Mouse (Mus musculus) retina, adult 2 months (tissue): ENCODE measurements around the gene Sh3pxd2a.

ENCODE experiments used
- DNase-seq: peaks from one replicate; pipeline ENCODE4 v3.0.0-alpha.2; 2012; ENCODE audit warnings: low read depth, low spot score

Sh3pxd2a gene

GRCm38 (mm10) chr19:47439726-47440434 lies 24.3 kb downstream of the Sh3pxd2a start:
- DNase-seq = no peak

GRCm38 (mm10) chr19:47438445-47438844 lies 25.8 kb downstream of the Sh3pxd2a start:
- no peak for DNase-seq

- DNase-seq = no peak
Observed at GRCm38 (mm10) chr19:47437040-47437439, 27.2 kb downstream of the Sh3pxd2a start.

GRCm38 (mm10) chr19:47436236-47436635 lies 28.0 kb downstream of the Sh3pxd2a start:
- no peak for DNase-seq

- DNase-seq = no peak
Observed at GRCm38 (mm10) chr19:47434655-47435054, 29.5 kb downstream of the Sh3pxd2a start.

GRCm38 (mm10) chr19:47432339-47432738 lies 31.9 kb downstream of the Sh3pxd2a start:
- DNase-seq = no peak

GRCm38 (mm10) chr19:47431189-47431931 lies 32.8 kb downstream of the Sh3pxd2a start:
- no peak for DNase-seq

- DNase-seq = no peak
Observed at GRCm38 (mm10) chr19:47430160-47430559, 34.0 kb downstream of the Sh3pxd2a start.

- DNase-seq = no peak
Observed at GRCm38 (mm10) chr19:47429245-47429644, 35.0 kb downstream of the Sh3pxd2a start.

- DNase-seq = no peak
Observed at GRCm38 (mm10) chr19:47428794-47429193, 35.4 kb downstream of the Sh3pxd2a start.

GRCm38 (mm10) chr19:47427841-47428789 lies 36.1 kb downstream of the Sh3pxd2a start:
- DNase-seq = no peak

- DNase-seq = no peak
Observed at GRCm38 (mm10) chr19:47423632-47424031, 40.6 kb downstream of the Sh3pxd2a start.

GRCm38 (mm10) chr19:47421128-47421898 lies 42.9 kb downstream of the Sh3pxd2a start:
- no peak for DNase-seq

GRCm38 (mm10) chr19:47420539-47420938 lies 43.7 kb downstream of the Sh3pxd2a start:
- no peak for DNase-seq

- DNase-seq = no peak
Observed at GRCm38 (mm10) chr19:47419208-47419607, 45.0 kb downstream of the Sh3pxd2a start.

GRCm38 (mm10) chr19:47416161-47416560 lies 48.0 kb downstream of the Sh3pxd2a start:
- DNase-seq = no peak

- DNase-seq = no peak
Observed at GRCm38 (mm10) chr19:47414142-47414905, 49.9 kb downstream of the Sh3pxd2a start.

GRCm38 (mm10) chr19:47413458-47414005 lies 50.7 kb downstream of the Sh3pxd2a start:
- DNase-seq = no peak

- DNase-seq = no peak
Observed at GRCm38 (mm10) chr19:47412566-47413248, 51.5 kb downstream of the Sh3pxd2a start.
